Mouse (Mus musculus) hematopoietic multipotent progenitor cell, adult 10-12 weeks (in vitro differentiated cells): ENCODE results near the gene Spc25. TPM values are rescaled to one million over a fixed set of nuclear protein-coding genes. Genes with fewer than 3 reads are reported as not detected.

Experiments
- polyA plus RNA-seq: library from polyadenylated mRNA; stranded (reverse); fragments of >175 nt; gene quantifications from 2 replicates; pipeline ENCODE4 v1.2.3, GENCODE M21; 2012; ENCODE audit warnings: low replicate concordance

The Spc25 gene
- 1.4 and 5.7 TPM in 2 replicates for polyA plus RNA-seq

DNA sequence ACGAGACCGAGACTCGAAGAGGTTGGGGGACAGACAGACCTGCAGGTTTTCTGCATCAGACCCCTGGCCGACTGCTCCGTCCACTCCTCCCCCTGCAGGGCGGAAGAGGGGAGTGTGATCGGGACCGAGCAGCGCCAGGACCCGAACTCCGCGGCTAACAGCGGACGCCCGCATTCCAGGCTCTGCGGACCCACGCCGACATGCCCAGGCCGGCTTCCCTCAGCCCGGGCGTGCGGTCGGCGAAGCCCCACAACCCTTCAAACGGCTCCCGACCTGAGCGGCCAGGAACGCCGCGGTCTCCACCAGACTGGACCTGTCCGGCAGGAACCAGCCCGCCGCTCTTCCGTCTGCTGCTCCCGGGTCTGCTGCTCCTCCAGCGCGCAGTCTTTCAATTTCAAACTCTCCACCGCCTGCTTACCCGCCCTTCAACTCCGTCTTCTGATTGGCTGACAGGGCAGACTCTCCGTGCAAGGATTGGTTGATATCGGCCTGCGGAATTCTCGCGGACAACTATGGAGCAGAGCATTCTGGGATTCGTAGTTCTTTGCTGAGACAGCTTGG lies at the start of gene Spc25:
TSS of gene Spc25 (minus strand) at position 404 of the 561 bp plus-strand sequence.

DNA sequence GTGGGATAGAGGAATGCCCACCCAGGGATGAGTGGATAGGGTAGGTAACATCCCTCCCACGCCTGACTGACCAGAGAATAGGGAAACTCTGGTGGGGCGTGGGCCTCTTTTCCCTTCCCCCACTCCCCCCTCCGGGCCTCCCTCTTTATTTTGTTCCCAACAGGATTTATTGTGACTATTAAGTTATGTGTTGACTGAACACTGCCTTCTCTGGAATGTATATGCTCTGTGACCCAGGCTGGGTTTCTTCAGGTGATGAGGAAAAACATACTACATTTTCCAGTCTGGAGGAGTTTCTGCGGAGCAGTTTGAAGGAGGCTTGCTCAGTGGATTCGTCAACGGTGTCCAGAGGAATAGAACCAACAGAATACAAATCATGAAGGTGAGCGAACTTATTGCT lies 4.8 kb upstream of the Spc25 start, which contains the start of gene G6pc2:
TSS of gene G6pc2 (plus strand) at position 301 of the 400 bp plus-strand sequence.

Other genes starting within 250 kb of the Spc25 start
- 0.10 TPM in 1 of 2 replicates, not detected in the other for gene Nostrin, start 70.4 kb downstream of the Spc25 start, polyA plus RNA-seq
- gene G6pc2, start 4.9 kb upstream of the Spc25 start, polyA plus RNA-seq: not detected in 2 replicates
- not detected in 2 replicates for gene Abcb11, start 136.4 kb upstream of the Spc25 start, polyA plus RNA-seq
- gene Dhrs9, start 174.3 kb upstream of the Spc25 start, polyA plus RNA-seq: 0.37 and 0.61 TPM in 2 replicates